Comparison of ENCODE assay signal across 19 mouse cellular contexts in genomic region chr14:81788859-81789258, GRCm38 (mm10).
DNase-seq lines count a peak whose midpoint lies in the region; TF ChIP-seq lines count a peak whose summit lies in the region.
"Had no signal": no experiment of that assay in that cellular context is flagged by ENCODE, and none has a peak within 500 bp of the region (broad histone marks: within the 10 kb centered on the region; RNA-seq: fewer than 3 reads in every experiment).

No protein-coding gene starts in this region.

- TF ChIP-seq POLR2A in MEL (IDR thresholded peaks at IDR 0.05; ENCODE audit: control insufficient read depth in 1 of 2, insufficient read depth in 1 of 2, low read depth in 1 of 2, low read length in 2 of 2, poor library complexity in 1 of 2), result no peak

- no peak overlapping the region for H3K9ac ChIP-seq in MEL (ENCODE audit: control insufficient read depth, low read depth, low read length, poor library complexity, severe bottlenecking)

- no peaks in the 10 kb centered on the region for H3K4me1 ChIP-seq in MEL (ENCODE audit: control insufficient read depth in 1 of 2, insufficient read depth in 2 of 2, low read length in 2 of 2)

- H3K27me3 ChIP-seq in MEL (ENCODE audit: control insufficient read depth in 1 of 2, insufficient read depth in 2 of 2, low read length in 2 of 2), result no peaks in the 10 kb centered on the region
- H3K27me3 ChIP-seq: CH12.LX, Patski had no signal

- no peaks in the 10 kb centered on the region; a peak in 1 of 4 replicates for H3K36me3 ChIP-seq in MEL (ENCODE audit: control insufficient read depth in 1 of 2, insufficient read depth in 2 of 2, low read length in 2 of 2)
- H3K36me3 ChIP-seq: G1E had no signal

- H3K9me3 ChIP-seq in MEL (replicated peaks; ENCODE audit: insufficient read depth, low read length), result no peaks in the 10 kb centered on the region
- H3K9me3 ChIP-seq: G1E had no signal

- TF ChIP-seq RAD21 in MEL (IDR thresholded peaks at IDR 0.05; ENCODE audit: low read depth, low read length), result no peak

- peak; percentile 43 for DNase-seq in MEL (ENCODE audit: low read depth, low spot score)
- DNase-seq in MEL-GATA-1-ER (ENCODE audit: extremely low read depth, low read depth), result peak; percentile 4
- no peak for DNase-seq in cerebellum, postnatal 4 days (ENCODE audit: low spot score in 2 of 2)
- DNase-seq in right cerebral cortex, adult 2 months (ENCODE audit: low spot score in 2 of 2), result no peak
- DNase-seq: adrenal gland, adult 2 months; adrenal gland, adult 8-10 months; adrenal gland, postnatal 10 days; adrenal gland, postnatal 14 days; adrenal gland, postnatal 25 days; adrenal gland, postnatal 36 days; B cell, adult 2 months; cerebellum, adult 11 months; cerebellum, adult 11-12 months; cerebellum, adult 18-20 months; cerebellum, adult 2 months; cerebellum, adult 8-10 months had no signal

- H3K79me2 ChIP-seq in MEL (ENCODE audit: control insufficient read depth, insufficient read depth, low read length, poor library complexity), result no peaks in the 10 kb centered on the region

- no peak overlapping the region for H3K4me3 ChIP-seq in MEL (ENCODE audit: control insufficient read depth in 1 of 2, insufficient read depth in 1 of 2, low read depth in 2 of 2, low read length in 2 of 2)

- H3K27ac ChIP-seq in MEL (ENCODE audit: control insufficient read depth, low read depth, low read length), result no peak overlapping the region

- peak; percentile 11 to 53; a peak in 1 of 4 replicates for TF ChIP-seq EP300 in MEL (IDR thresholded peaks at IDR 0.05; ENCODE audit: low read depth in 1 of 2, low read length in 2 of 2)

- no peak for TF ChIP-seq CTCF in MEL (IDR thresholded peaks at IDR 0.05 in 2 of 3, conservative IDR thresholded peaks at IDR 0.05 in 1 of 3; ENCODE audit: control insufficient read depth in 1 of 3, insufficient read depth in 1 of 3, low read depth in 2 of 3, low read length in 3 of 3, poor library complexity in 1 of 3, severe bottlenecking in 1 of 3)

TF ChIP-seq in MEL, 35 proteins besides CTCF, POLR2A, EP300 and RAD21:
- TF ChIP-seq ZNF384 (IDR thresholded peaks at IDR 0.05; ENCODE audit: low read depth, low read length), result peak; percentile 55
- no peak for TF ChIP-seq JUND (IDR thresholded peaks at IDR 0.05; ENCODE audit: low read depth, low read length)
- TF ChIP-seq GATA1 (IDR thresholded peaks at IDR 0.05; ENCODE audit: low read depth, low read length), result peak; percentile 65
- TF ChIP-seq RCOR1 (IDR thresholded peaks at IDR 0.05; ENCODE audit: low read depth, low read length), result peak; percentile 45; the same call in 1 of the 2 replicates
- no peak for TF ChIP-seq USF1 (IDR thresholded peaks at IDR 0.05; ENCODE audit: low read depth, low read length)

Comparison
In these comparisons a context has a peak if more than half of its experiments do, and no peak if none do; other contexts are left out.
1. DNase-seq: peak in MEL (single experiment) and MEL-GATA-1-ER (single experiment); none in cerebellum, postnatal 4 days (0 of 2) and right cerebral cortex, adult 2 months (0 of 2).